Mouse (Mus musculus): Measurements from ENCODE around the gene Olfr368. TPM values are rescaled to one million over a fixed set of nuclear protein-coding genes. Genes with fewer than 3 reads are reported as not detected.

Gene Olfr368
- polyA plus RNA-seq (2016; fragmentation: Nextera tagmentation; extraction: Ambion mirVana): not detected in 2 replicates

- Histone ChIP-seq H3K36me3 (replicated peaks) (no peaks in the 10 kb centered on the region), H3K4me3 (replicated peaks) (no peak within 1 kb of the TSS), H3K27me3 (no peaks in the 10 kb centered on the region), H3K9ac (no peak within 1 kb of the TSS), H3K4me1 (no peaks in the 10 kb centered on the region), H3K9me3 (no peaks in the 10 kb centered on the region), H3K4me2 (no peak within 1 kb of the TSS), H3K27ac (no peak within 1 kb of the TSS)
- WGBS: 79% methylated on average over 1 of the region's 1 CpGs
- no peak for ATAC-seq (ENCODE audit: low FRiP score)
These were observed at the start of gene Olfr368 for GRCm38 (mm10) chr2:37326215-37326614. Gene Olfr368 (plus strand): TSS chr2:37326515.

GRCm38 (mm10) chr2:37333321-37333720 is 7.0 kb downstream of the Olfr368 start:
- no peak overlapping the region for H3K4me2 ChIP-seq
- no peaks in the 10 kb centered on the region for H3K9me3 ChIP-seq
- no peaks in the 10 kb centered on the region for H3K36me3 ChIP-seq (replicated peaks)
- WGBS: 79% methylated on average over 2 of the region's 2 CpGs
- ATAC-seq (ENCODE audit: low FRiP score): no peak
- no peak overlapping the region for H3K4me3 ChIP-seq (replicated peaks)
- no peak overlapping the region for H3K27ac ChIP-seq
- no peaks in the 10 kb centered on the region for H3K4me1 ChIP-seq
- no peak overlapping the region for H3K9ac ChIP-seq
- H3K27me3 ChIP-seq: no peaks in the 10 kb centered on the region

GRCm38 (mm10) chr2:37338497-37339187 is 12.3 kb downstream of the Olfr368 start:
- Histone ChIP-seq H3K27ac (no peak overlapping the region), H3K4me1 (no peaks in the 10 kb centered on the region), H3K9ac (no peak overlapping the region), H3K9me3 (no peaks in the 10 kb centered on the region), H3K4me2 (no peak overlapping the region), H3K36me3 (replicated peaks) (no peaks in the 10 kb centered on the region), H3K27me3 (no peaks in the 10 kb centered on the region), H3K4me3 (replicated peaks) (no peak overlapping the region)
- ATAC-seq (ENCODE audit: low FRiP score): no peak
- WGBS: 62% methylated on average over 10 of the region's 10 CpGs

- WGBS: 97% methylated on average over 7 of the region's 7 CpGs
- no peak overlapping the region for H3K27ac ChIP-seq
- no peaks in the 10 kb centered on the region for H3K4me1 ChIP-seq
- H3K36me3 ChIP-seq (replicated peaks): peaks cover 63% of the 10 kb centered on the region
- no peak overlapping the region for H3K4me2 ChIP-seq
- no peak overlapping the region for H3K9ac ChIP-seq
- no peaks in the 10 kb centered on the region for H3K27me3 ChIP-seq
- no peak for ATAC-seq (ENCODE audit: low FRiP score)
- H3K9me3 ChIP-seq: no peaks in the 10 kb centered on the region
- H3K4me3 ChIP-seq (replicated peaks): no peak overlapping the region
These were observed 25.4 kb downstream of the Olfr368 start for GRCm38 (mm10) chr2:37351671-37352070.

GRCm38 (mm10) chr2:37355571-37355970 is 29.3 kb downstream of the Olfr368 start:
- Histone ChIP-seq H3K4me1 (peaks cover 16% of the 10 kb centered on the region), H3K4me3 (replicated peaks) (no peak overlapping the region), H3K27me3 (no peaks in the 10 kb centered on the region), H3K9me3 (no peaks in the 10 kb centered on the region), H3K36me3 (replicated peaks) (peaks cover 61% of the 10 kb centered on the region), H3K9ac (no peak overlapping the region), H3K4me2 (no peak overlapping the region), H3K27ac (no peak overlapping the region)
- WGBS: 94% methylated on average over 5 of the region's 5 CpGs
- ATAC-seq (ENCODE audit: low FRiP score): no peak

GRCm38 (mm10) chr2:37358633-37359540 is 32.6 kb downstream of the Olfr368 start, which contains the start of gene Pdcl:
Gene Pdcl (minus strand): TSS chr2:37359332.
- H3K9ac ChIP-seq: peak within 1 kb of the TSS; percentile 68
- H3K4me2 ChIP-seq: peak within 1 kb of the TSS; percentile 62
- H3K27ac ChIP-seq: peak within 1 kb of the TSS; percentile 95
- peaks cover 30% of the 10 kb centered on the region for H3K36me3 ChIP-seq (replicated peaks)
- ATAC-seq (ENCODE audit: low FRiP score): peak; percentile 98
- peaks cover 16% of the 10 kb centered on the region for H3K4me1 ChIP-seq
- H3K4me3 ChIP-seq (replicated peaks): peak within 1 kb of the TSS; percentile 69
- no peaks in the 10 kb centered on the region for H3K27me3 ChIP-seq
- H3K9me3 ChIP-seq: no peaks in the 10 kb centered on the region
- WGBS: under 1% methylated on average over 42 of the region's 42 CpGs

GRCm38 (mm10) chr2:37359908-37360307 is 33.6 kb downstream of the Olfr368 start:
- no peaks in the 10 kb centered on the region for H3K9me3 ChIP-seq
- 93% methylated on average over 2 of the region's 2 CpGs for WGBS
- H3K27ac ChIP-seq: no peak overlapping the region
- no peaks in the 10 kb centered on the region for H3K27me3 ChIP-seq
- no peak for ATAC-seq (ENCODE audit: low FRiP score)
- H3K9ac ChIP-seq: no peak overlapping the region
- H3K4me1 ChIP-seq: peaks cover 16% of the 10 kb centered on the region
- H3K4me3 ChIP-seq (replicated peaks): no peak overlapping the region
- peak overlapping the region; percentile 62; the same call in 1 of the 2 replicates for H3K4me2 ChIP-seq
- H3K36me3 ChIP-seq (replicated peaks): peaks cover 20% of the 10 kb centered on the region

GRCm38 (mm10) chr2:37370651-37371050 is 44.3 kb downstream of the Olfr368 start:
- H3K9ac ChIP-seq: no peak overlapping the region
- no peaks in the 10 kb centered on the region for H3K27me3 ChIP-seq
- no peaks in the 10 kb centered on the region for H3K4me1 ChIP-seq
- no peaks in the 10 kb centered on the region for H3K9me3 ChIP-seq
- no peak overlapping the region for H3K27ac ChIP-seq
- H3K4me2 ChIP-seq: no peak overlapping the region
- H3K4me3 ChIP-seq (replicated peaks): no peak overlapping the region
- WGBS: 96% methylated on average over 2 of the region's 2 CpGs
- ATAC-seq (ENCODE audit: low FRiP score): no peak
- H3K36me3 ChIP-seq (replicated peaks): peaks cover 13% of the 10 kb centered on the region

- 100% methylated on average over 1 of the region's 1 CpGs for WGBS
- Histone ChIP-seq H3K27ac (no peak overlapping the region), H3K4me3 (replicated peaks) (no peak overlapping the region), H3K4me1 (no peaks in the 10 kb centered on the region), H3K27me3 (no peaks in the 10 kb centered on the region), H3K4me2 (no peak overlapping the region), H3K9ac (no peak overlapping the region), H3K9me3 (no peaks in the 10 kb centered on the region), H3K36me3 (replicated peaks) (peaks cover 33% of the 10 kb centered on the region)
- ATAC-seq (ENCODE audit: low FRiP score): no peak
These were observed 49.7 kb downstream of the Olfr368 start for GRCm38 (mm10) chr2:37376018-37376417.

GRCm38 (mm10) chr2:37380189-37380588 is 53.9 kb downstream of the Olfr368 start:
- no peak for ATAC-seq (ENCODE audit: low FRiP score)
- H3K9me3 ChIP-seq: no peaks in the 10 kb centered on the region
- peaks cover 51% of the 10 kb centered on the region for H3K36me3 ChIP-seq (replicated peaks)
- H3K27me3 ChIP-seq: no peaks in the 10 kb centered on the region
- no peaks in the 10 kb centered on the region for H3K4me1 ChIP-seq
- no peak overlapping the region for H3K4me3 ChIP-seq (replicated peaks)
- WGBS: 79% methylated on average over 2 of the region's 2 CpGs
- H3K9ac ChIP-seq: no peak overlapping the region
- H3K4me2 ChIP-seq: no peak overlapping the region
- no peak overlapping the region for H3K27ac ChIP-seq
